Mouse (Mus musculus) left cerebral cortex, adult 18-20 months (tissue): ENCODE data around the gene Neurl1b. TPM values are rescaled to one million over a fixed set of nuclear protein-coding genes. Genes with fewer than 3 reads are reported as not detected.
A peak's percentile ranks its signal among the peaks of the same experiment; 100 is the strongest.

Source experiments
- DNase-seq, 2 experiments: peaks; one replicate each; pipeline ENCODE4 v3.0.0; 2021 to 2022; ENCODE audit warnings: low spot score in 2 of 2, mixed read lengths in 1 of 2
- long read RNA-seq, 2 experiments: library from polyadenylated mRNA; stranded (forward); transcript quantifications; one replicate each; pipeline ENCODE4 v2.0.0; 2021
- total RNA-seq, 2 experiments: library from RNA; stranded (reverse); gene quantifications; 2 replicates each; pipeline ENCODE4 v1.2.3; 2021

Gene Neurl1b
- total RNA-seq = 10 to 100 TPM; 75.1 to 77.0 TPM
- long read RNA-seq, experiment 1, partial matches to known transcripts = 0 of 12 reads
- long read RNA-seq, experiment 1, other reads (novel, unspliced or antisense) = 12 of 12 reads
- long read RNA-seq, experiment 2, partial matches to known transcripts = 0 of 8 reads
- long read RNA-seq, experiment 2, other reads (novel, unspliced or antisense) = 8 of 8 reads

GRCm38 (mm10) chr17:26414523-26415354 is at the start of gene Neurl1b:
Neurl1b (plus strand) TSS chr17:26414829.
- DNase-seq = peak; percentile 34 to 48

DNA sequence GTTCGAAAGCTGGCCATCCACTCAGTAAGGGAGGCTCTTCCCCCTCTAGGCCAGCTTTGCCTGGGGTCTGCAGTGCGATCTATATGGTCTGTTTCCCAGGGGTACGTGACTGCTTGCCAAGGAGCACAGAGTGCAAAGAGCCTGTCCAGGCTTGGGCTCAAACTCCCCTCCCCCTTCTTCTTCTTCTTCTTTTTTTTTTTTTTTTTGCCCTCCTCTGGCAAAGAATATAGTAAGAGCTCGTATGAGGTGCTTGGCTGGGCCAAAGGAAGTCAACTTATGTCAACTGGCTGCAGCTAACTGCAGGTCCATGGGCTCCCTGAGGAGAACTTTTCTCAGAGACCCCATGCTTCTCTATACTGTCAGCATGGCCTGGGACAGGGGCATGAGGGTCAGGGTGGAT is 47.8 kb upstream of the Neurl1b start:
- DNase-seq = no peak

DNA sequence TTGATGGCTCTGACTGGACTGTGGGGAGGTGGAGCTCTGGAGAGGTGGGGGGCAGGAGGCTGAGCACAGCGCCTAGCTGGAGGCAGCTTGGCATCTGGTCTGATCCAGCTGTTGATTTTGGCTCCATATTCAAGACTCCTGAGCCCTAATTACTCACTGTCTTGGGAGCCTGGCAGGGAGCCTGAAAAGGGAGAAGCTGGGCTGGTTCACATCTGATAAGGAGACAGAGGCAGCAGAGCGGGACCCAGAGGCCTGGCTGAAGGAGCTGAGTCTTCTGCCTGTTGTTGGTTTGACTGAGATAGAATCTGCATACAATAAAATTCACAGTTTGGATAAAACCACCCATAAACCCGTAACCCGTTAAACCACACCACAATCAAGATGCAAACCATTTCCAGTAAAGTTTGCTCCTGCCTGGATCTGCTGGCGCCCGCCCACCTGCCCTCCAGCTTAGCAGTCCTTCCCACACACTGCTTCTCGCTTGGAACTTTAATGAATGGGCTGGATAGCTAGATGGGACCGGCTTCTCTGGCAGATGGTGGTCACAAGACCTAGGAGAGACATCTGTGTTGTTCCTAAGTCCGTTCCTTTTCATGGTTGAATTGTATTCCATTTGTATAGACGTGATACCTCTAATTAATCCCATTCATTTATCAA is 46.2 kb upstream of the Neurl1b start:
- peak in 1 of 2 experiments; percentile 57 for DNase-seq

DNA sequence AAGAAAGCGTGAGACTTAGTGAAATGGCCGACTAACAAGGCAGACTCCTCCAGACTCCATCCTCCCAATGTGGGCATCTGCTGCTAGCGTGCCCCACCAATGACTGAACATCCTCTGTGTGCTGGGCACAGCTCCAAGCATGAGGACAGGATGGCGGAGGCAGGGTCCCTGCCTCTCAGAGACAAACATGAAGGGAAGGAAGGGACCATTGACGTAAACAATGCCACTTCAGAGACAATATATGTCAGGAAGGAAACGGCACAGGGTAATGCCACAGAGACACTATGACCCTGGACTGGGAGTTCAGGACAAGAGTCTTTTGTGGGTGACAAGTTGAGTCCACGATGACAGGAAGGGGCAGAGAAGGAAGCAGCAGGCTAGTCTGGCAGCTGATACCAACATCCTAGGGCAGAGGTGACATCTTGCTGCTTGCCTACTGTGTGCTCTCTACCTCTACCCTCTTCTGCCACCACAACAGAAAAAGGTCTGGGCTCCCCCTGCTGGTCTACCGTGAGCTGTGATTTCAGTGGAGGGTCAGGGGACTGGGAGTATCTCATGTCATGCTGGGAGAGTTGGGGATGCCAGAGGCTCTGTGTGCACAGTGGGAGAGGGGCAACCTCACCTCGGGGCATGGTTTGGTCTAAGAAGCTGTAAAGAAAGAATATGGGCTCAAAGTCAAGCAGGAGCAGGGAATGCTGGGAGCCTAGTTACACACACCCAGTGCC is 43.9 kb upstream of the Neurl1b start:
- DNase-seq = peak; percentile 59 to 60

- no peak for DNase-seq
Observed at GRCm38 (mm10) chr17:26371246-26371535, 43.4 kb upstream of the Neurl1b start.

- no peak for DNase-seq
Observed at GRCm38 (mm10) chr17:26373211-26373610, 41.4 kb upstream of the Neurl1b start.

GRCm38 (mm10) chr17:26376416-26376815 is 38.2 kb upstream of the Neurl1b start:
- DNase-seq = no peak

DNA sequence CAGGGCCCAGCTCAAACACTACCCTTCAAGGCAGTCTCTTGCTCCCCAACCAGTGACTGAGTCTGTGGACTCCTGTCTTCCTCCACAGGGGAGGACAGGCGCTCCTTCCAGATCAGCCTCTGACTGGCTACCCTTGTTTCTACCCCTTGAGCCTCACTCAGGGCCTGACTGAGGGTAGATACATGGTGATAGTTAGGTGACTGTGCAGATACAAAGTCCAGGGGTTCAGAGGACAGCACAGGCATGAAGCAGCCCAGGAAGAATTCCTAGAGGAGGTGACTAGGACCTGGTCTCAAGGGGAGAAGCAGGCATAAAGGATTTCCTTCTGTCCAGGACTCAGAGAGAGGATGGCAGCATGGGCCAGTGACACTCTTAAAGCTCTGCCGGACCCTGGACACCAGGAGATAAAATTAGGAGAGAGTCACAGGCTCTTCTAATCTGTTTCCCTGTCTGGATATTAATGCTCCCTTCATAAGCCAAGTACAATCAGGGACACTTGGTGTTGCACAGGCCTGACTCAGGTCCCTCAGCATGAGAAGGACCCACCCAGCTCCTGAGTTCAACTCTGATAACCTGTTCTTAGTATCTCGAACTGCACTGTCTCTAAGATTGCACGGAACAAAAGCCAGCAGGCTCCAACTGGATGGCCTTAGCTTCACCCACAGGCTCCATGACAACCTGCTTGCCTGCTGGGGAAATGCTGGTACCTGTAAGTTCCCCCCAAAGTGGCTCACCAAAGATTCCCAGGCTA is 37.5 kb upstream of the Neurl1b start:
- DNase-seq = no peak

DNA sequence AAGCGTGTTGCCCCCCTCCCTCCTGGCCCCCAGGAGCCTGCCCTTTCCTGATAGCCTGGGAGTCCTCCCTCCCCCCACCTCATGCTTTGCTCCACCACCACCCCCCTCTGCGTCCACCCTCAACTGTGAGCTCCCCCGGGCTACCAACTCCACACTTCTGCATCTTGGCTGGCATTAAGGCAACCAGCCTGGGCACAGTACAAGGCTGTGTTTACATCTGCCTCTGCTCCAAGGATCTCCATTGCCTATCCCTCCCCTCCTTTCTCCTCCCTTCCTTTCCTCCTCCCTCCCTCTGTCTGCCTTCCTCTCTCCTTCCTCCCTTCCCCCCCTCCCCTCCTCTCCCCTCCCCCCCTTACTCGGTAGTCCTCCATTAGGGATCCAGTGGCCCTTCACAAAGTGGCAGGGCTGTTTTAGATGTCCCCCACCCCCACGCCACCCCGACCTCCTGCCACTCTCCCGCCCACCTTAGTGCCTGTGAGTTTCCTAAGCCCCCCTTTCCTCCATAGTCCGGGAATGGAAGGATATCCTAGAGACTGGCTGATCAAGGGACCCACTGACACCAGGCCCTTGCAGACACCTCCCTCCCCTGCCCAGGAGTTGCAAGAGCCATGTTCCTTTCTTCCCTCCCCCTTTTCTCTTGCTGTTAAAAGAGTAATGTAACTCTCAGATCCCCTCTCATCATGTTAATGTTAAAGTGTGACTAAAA is 34.2 kb upstream of the Neurl1b start:
- no peak for DNase-seq

DNA sequence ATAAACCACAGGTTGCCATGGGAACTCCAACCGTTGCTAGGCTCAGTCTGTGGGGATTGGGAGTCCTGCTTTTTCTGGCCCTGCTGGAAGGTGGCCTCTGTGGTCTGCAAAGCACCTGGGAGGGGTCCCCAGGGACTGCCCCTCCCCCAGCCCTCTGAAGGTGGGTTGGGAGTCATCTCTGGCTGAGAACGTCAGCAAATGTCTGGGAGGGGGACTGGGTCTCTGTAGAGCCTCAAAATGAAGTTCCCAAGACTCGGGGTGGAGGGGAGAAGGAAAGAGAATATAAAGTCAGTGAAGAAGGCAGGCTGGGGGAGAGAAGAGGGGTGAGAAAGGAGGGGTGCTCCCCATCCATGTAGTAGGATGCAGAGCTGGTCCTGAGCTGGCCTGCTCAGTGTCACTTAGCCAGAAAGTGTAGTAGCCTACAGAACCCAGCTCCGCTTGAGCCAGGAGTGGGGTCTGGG is 33.6 kb upstream of the Neurl1b start:
- DNase-seq = peak; percentile 50 to 68

- no peak for DNase-seq
Observed at GRCm38 (mm10) chr17:26381613-26382012, 33.0 kb upstream of the Neurl1b start.

GRCm38 (mm10) chr17:26382176-26382575 is 32.5 kb upstream of the Neurl1b start:
- DNase-seq = no peak

DNA sequence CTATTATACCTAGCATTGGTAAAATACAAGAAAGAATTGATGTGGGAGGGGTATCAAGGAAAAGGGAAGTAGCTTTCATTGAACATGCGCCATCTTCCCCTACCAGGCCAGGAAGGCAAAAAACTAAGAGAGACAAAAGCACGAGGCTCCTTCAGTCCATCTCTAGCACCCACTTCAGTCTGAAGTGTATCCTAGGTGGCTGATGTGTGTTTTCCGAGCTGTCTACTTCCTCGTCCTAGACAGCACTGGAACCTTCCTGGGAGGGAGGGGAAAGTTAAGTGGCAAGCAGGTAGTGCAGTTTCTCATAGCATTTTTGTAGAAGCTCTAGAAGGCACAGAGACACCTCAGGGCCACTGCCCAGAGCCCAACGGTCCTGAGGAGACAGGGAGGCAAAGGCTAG is 31.9 kb upstream of the Neurl1b start:
- no peak for DNase-seq

DNA sequence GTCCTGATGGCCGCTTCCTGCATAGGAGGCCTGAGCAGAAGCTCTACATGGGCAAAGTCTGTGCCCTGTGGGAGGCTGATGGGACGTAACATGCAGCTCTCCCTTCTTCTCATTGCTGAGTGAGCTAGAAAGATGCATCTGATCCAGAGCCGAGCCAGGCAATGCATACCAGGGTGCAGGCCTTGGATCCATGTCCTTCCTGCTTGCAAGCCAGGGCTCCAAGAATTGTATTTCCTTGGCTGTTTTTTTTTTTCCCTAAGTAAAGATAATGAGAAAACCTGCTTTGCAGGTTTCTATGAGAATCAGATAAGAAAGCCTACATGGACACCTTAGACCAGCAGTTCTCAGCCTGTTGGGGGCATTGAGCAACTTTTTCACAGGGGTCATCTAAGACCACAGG is 30.5 kb upstream of the Neurl1b start:
- no peak for DNase-seq

DNA sequence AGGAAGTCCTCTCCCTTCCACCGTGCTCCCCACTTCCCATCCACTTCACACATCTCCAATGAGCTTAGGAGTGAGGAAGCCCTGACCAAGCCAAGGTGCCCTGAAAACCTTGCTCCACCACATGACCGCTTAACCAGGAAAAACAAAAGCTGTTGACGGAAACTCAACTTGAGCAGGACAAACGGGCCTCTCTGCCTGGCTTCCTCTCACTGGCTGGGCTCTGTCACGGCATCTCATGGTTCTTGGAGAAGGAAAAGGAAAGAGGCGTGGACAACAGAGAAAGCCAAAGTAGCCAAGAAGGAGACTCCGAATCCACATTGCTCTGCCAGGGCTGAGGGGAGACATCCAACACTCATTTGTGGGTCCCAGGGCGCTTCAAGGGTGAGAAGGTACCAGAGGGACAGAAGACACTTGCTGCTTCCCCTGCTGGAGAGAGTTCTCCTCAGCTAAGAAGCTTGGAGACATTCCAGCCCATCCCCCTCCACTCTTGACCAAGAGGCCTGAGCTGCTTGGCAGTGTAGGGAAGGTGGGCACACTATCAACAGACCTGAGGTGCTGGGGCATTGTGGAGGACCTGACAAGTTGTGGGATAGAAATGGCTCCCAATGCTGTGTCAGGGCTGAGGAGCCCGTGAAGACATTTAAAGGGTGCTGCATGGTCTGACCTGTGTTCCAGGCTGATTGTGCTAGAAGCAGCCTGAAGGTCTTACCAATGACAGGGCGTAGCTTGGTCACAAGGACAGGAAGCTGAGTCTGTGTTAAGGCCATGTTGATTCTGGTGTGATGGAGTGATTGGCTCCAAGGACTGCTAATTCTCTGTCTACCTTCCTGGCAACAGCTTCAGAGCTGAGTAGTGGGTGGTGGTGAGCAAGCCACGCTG is 29.1 kb upstream of the Neurl1b start:
- DNase-seq = no peak

- DNase-seq = no peak
Observed at GRCm38 (mm10) chr17:26386131-26386481, 28.5 kb upstream of the Neurl1b start.

DNA sequence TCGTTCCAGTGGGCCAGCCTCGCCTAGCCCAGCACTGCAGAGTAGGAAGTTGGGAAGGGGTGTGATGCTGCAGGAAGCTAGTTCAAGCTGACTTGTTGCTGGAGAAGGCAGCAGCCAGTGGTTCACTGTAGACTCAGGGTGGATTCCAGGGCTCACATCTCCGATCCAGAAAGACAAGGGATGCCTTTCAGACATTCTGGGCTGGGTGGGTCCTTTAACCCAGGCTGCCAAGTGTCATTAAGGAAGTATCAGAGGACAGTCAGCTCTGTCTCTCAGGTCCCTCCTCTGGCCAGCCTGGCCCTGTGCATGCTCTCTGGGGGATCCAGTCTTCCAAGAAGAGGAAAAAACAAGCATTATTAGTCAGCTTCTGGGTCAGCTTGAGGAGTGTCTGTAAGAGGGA is 26.5 kb upstream of the Neurl1b start:
- no peak for DNase-seq

DNA sequence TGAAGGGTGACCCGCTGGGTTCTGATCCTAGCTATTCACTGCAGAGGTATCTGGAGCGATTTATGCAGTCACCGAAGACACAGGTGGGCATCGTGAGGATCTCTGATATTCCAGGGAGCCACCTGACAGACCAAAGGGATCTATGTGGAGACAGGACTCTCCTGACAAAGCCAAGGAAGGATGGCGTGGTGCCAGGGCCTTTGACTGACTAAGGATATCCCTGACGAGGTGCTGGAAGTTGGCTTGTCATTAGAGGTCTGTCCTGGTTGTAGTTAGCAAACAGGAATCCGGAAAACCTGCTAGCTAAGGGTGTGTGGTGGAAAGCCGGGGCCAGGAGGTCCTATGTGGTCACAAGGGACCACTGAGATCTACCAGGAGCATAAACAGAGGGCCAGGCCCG is 25.4 kb upstream of the Neurl1b start:
- no peak for DNase-seq

- DNase-seq = no peak
Observed at GRCm38 (mm10) chr17:26390666-26391065, 24.0 kb upstream of the Neurl1b start.
